16 mouse cellular contexts compared by ENCODE assay signal in genomic region chr2:125563884-125564283, GRCm38 (mm10). TPM values are rescaled to one million over a fixed set of nuclear protein-coding genes. Genes with fewer than 3 reads are reported as not detected.
DNase-seq lines count a peak whose midpoint lies in the region.
"Had no signal": no experiment of that assay in that cellular context is flagged by ENCODE, and none has a peak within 500 bp of the region (broad histone marks: within the 10 kb centered on the region; RNA-seq: fewer than 3 reads in every experiment).

No protein-coding gene starts in this region.

- intact Hi-C loops in left cerebral cortex, postnatal 14 days (cut with DNase I), result no loop called here

- DNase-seq in cerebellum, postnatal 10 days, result peak; percentile 49 to 56
- DNase-seq in cerebellum, adult 9-10 months, result no peak
- peak; percentile 21 to 37 for DNase-seq in frontal cortex, postnatal 36 days (ENCODE audit: low spot score in 2 of 2)
- DNase-seq in frontal cortex, postnatal 25 days (ENCODE audit: low spot score in 2 of 2), result no peak
- DNase-seq in left cerebral cortex, postnatal 14 days (ENCODE audit: low spot score in 2 of 2), result peak; percentile 9 to 19
- DNase-seq in left cerebral cortex, adult 11 months (ENCODE audit: low spot score), result no peak
- DNase-seq in right cerebral cortex, postnatal 10 days (ENCODE audit: low spot score in 2 of 2), result peak; percentile 39 to 50
- no peak for DNase-seq in kidney, postnatal 10 days
- DNase-seq: adrenal gland, postnatal 10 days; heart, postnatal 10 days; kidney, adult 18-20 months; liver; thymus, postnatal 14 days had no signal

RNA-seq across cellular contexts. Expression of gene Fbn1, which starts 56.1 kb away (rescaled TPM):
- 1 to 10 TPM; 5.8 to 7.3 TPM for total RNA-seq in left cerebral cortex, postnatal 14 days (2021)

RNA-seq across cellular contexts. Expression of gene Gm9913, which starts 59.0 kb away (rescaled TPM):
- under 1 TPM in 1 of 2 experiments, not detected in 1; 0.27 TPM for total RNA-seq in left cerebral cortex, postnatal 14 days (2021)
- total RNA-seq: gastrocnemius, adult 8-10 months; granulocyte monocyte progenitor cell, adult 5-6 weeks; left cerebral cortex, postnatal 25 days had no signal

Comparison
In these comparisons a context has a peak if more than half of its experiments do, and no peak if none do; other contexts are left out.
1. DNase-seq: peak in cerebellum, postnatal 10 days (2 of 2), frontal cortex, postnatal 36 days (2 of 2), left cerebral cortex, postnatal 14 days (2 of 2) and right cerebral cortex, postnatal 10 days (2 of 2); none in cerebellum, adult 9-10 months (single experiment), frontal cortex, postnatal 25 days (0 of 2), left cerebral cortex, adult 11 months (single experiment) and kidney, postnatal 10 days (single experiment).